Mouse (Mus musculus): Measurements from ENCODE around the gene Pnrc1.

GRCm38 (mm10) chr4:33290002-33290401, at the start of gene Pnrc1:
- TF ChIP-seq EP300 (IDR thresholded peaks at IDR 0.05; ENCODE audit: low read depth) (no peak), CTCF (IDR thresholded peaks at IDR 0.05; ENCODE audit: low read depth) (no peak)
